Mouse (Mus musculus) midbrain, embryonic 16.5 days (tissue): ENCODE data around the gene Olfr1158. TPM values are rescaled to one million over a fixed set of nuclear protein-coding genes. Genes with fewer than 3 reads are reported as not detected.

Experiments
- polyA plus RNA-seq: library from polyadenylated mRNA; unstranded; fragments of >200 nt; fragmentation: Nextera tagmentation; extraction: Ambion mirVana; gene quantifications from 2 replicates; pipeline ENCODE4 v1.2.1, GENCODE M21; 2015

Olfr1158 gene
- polyA plus RNA-seq, 1 experiment from 2014 or later = not detected

Other genes with a start within 250 kb of the Olfr1158 start
- gene Olfr1140, start 246.4 kb upstream of the Olfr1158 start, polyA plus RNA-seq = not detected in 2 replicates
- not detected in 2 replicates for gene Olfr1141, start 236.1 kb upstream of the Olfr1158 start, polyA plus RNA-seq
- gene Olfr152, start 210.6 kb upstream of the Olfr1158 start, polyA plus RNA-seq = not detected in 2 replicates
- gene Olfr1143, start 189.5 kb upstream of the Olfr1158 start, polyA plus RNA-seq = not detected in 2 replicates
- not detected in 2 replicates for gene Olfr1145, start 180.3 kb upstream of the Olfr1158 start, polyA plus RNA-seq
- gene Olfr1148, start 159.6 kb upstream of the Olfr1158 start, polyA plus RNA-seq = not detected in 2 replicates
- gene Olfr1150-ps1, start 146.1 kb upstream of the Olfr1158 start, polyA plus RNA-seq = not detected in 2 replicates
- not detected in 2 replicates for gene Olfr1151, start 134.3 kb upstream of the Olfr1158 start, polyA plus RNA-seq
- not detected in 2 replicates for gene Olfr1152, start 123.6 kb upstream of the Olfr1158 start, polyA plus RNA-seq
- gene Olfr1153, start 95.2 kb upstream of the Olfr1158 start, polyA plus RNA-seq = not detected in 2 replicates
- gene Olfr1154, start 84.9 kb upstream of the Olfr1158 start, polyA plus RNA-seq = not detected in 2 replicates
- not detected in 2 replicates for gene Olfr1155, start 45.0 kb upstream of the Olfr1158 start, polyA plus RNA-seq
- gene Olfr1156, start 37.0 kb upstream of the Olfr1158 start, polyA plus RNA-seq = not detected in 2 replicates
- not detected in 2 replicates for gene Olfr1157, start 21.8 kb upstream of the Olfr1158 start, polyA plus RNA-seq
- not detected in 2 replicates for gene Olfr74, start 15.4 kb upstream of the Olfr1158 start, polyA plus RNA-seq
- not detected in 2 replicates for gene Olfr1160, start 18.2 kb downstream of the Olfr1158 start, polyA plus RNA-seq
- gene Olfr1161, start 32.7 kb downstream of the Olfr1158 start, polyA plus RNA-seq = not detected in 2 replicates
- gene Olfr73, start 47.6 kb downstream of the Olfr1158 start, polyA plus RNA-seq = not detected in 2 replicates
- not detected in 2 replicates for gene Olfr1162, start 61.0 kb downstream of the Olfr1158 start, polyA plus RNA-seq
- not detected in 2 replicates for gene Olfr1163, start 81.7 kb downstream of the Olfr1158 start, polyA plus RNA-seq
- not detected in 2 replicates for gene Olfr1164, start 103.9 kb downstream of the Olfr1158 start, polyA plus RNA-seq
- not detected in 2 replicates for gene Olfr1166, start 138.2 kb downstream of the Olfr1158 start, polyA plus RNA-seq
- gene Olfr1167, start 165.1 kb downstream of the Olfr1158 start, polyA plus RNA-seq = not detected in 2 replicates
- gene Olfr1168, start 191.8 kb downstream of the Olfr1158 start, polyA plus RNA-seq = not detected in 2 replicates
- gene Olfr1170, start 238.2 kb downstream of the Olfr1158 start, polyA plus RNA-seq = not detected in 2 replicates